Mouse (Mus musculus) ES-Bruce4 (cell line): ENCODE measurements at regions not wholly inside any gene's neighbourhood (a gene's known extent, or its start where the extent isn't known, plus 50 kb on each side); places are given as distances from the start of the nearest gene placed in this dataset.

Experiments used
- EP300 ChIP-seq: IDR thresholded peaks from 2 replicates; pipeline ENCODE4 v1.6.1; 2011; ENCODE audit warnings: low read depth, low read length; ENCODE audit not compliant: insufficient read depth
- POLR2A ChIP-seq: IDR thresholded peaks from one replicate; pipeline ENCODE4 v1.8.1; 2011; ENCODE audit warnings: low read length; ENCODE audit not compliant: insufficient read depth

GRCm38 (mm10) chr2:173342605-173343260 is 66.4 kb upstream of the Pmepa1 start:
- TF ChIP-seq EP300 (no peak), POLR2A (no peak)
